Mouse (Mus musculus) intestine, postnatal 0 days (tissue): ENCODE data around the gene Klc1. TPM values are rescaled to one million over a fixed set of nuclear protein-coding genes. Genes with fewer than 3 reads are reported as not detected.

Experiments used
- ATAC-seq: fragments of 200-750 bp; cut with Nextera tagmentation; 2 replicates; pipeline ENCODE4 v1.8.0; 2017; ENCODE audit warnings: mild to moderate bottlenecking, moderate TSS enrichment, moderate library complexity
- H3K27ac ChIP-seq: fragments of 300-500 bp; sonication (generic); 2 replicates; pipeline ENCODE4 v1.5.1; 2014; ENCODE audit warnings: mild to moderate bottlenecking, low read depth, low read length, moderate library complexity
- H3K27me3 ChIP-seq: fragments of 300-500 bp; sonication (generic); replicated peaks from 2 replicates; pipeline ENCODE4 v1.6.1; 2014; ENCODE audit warnings: low read length, mixed read lengths; ENCODE audit not compliant: control insufficient read depth, insufficient read depth
- H3K36me3 ChIP-seq: fragments of 300-500 bp; sonication (generic); 2 replicates; pipeline ENCODE4 v1.6.1; 2014; ENCODE audit warnings: mild to moderate bottlenecking, moderate library complexity; ENCODE audit not compliant: control insufficient read depth, insufficient read depth
- H3K4me1 ChIP-seq: fragments of 300-500 bp; sonication (generic); replicated peaks from 2 replicates; pipeline ENCODE4 v1.6.1; 2014; ENCODE audit warnings: antibody characterized with exemption, low read length, mixed read lengths; ENCODE audit not compliant: control insufficient read depth, insufficient read depth
- H3K4me2 ChIP-seq: fragments of 300-500 bp; sonication (generic); replicated peaks from 2 replicates; pipeline ENCODE4 v1.6.1; 2014; ENCODE audit warnings: low read depth, mild to moderate bottlenecking, moderate library complexity
- H3K4me3 ChIP-seq: fragments of 300-500 bp; sonication (generic); 2 replicates; pipeline ENCODE4 v1.5.1; 2014; ENCODE audit warnings: low read depth, low read length
- H3K9ac ChIP-seq: fragments of 300-500 bp; sonication (generic); 2 replicates; pipeline ENCODE4 v1.6.1; 2014; ENCODE audit warnings: mild to moderate bottlenecking, low read depth, low read length
- H3K9me3 ChIP-seq: fragments of 300-500 bp; sonication (generic); 2 replicates; pipeline ENCODE4 v1.6.1; 2016; ENCODE audit warnings: mixed run types; ENCODE audit not compliant: control insufficient read depth
- CTCF ChIP-seq: sonication (generic); IDR thresholded peaks from 2 replicates; pipeline ENCODE4 v1.5.1; 2016; ENCODE audit warnings: low read depth, mild to moderate bottlenecking, control low read depth, antibody characterized with exemption, moderate library complexity
- WGBS: fragments of 180-500 bp; shearing (Covaris S2); extraction: QIAGEN DNeasy Blood & Tissue Kit; methylation state at CpG from one replicate; pipeline ENCODE4 v1.1.7; 2014; 5-methylcytosine and 5-hydroxymethylcytosine counted together
- polyA plus RNA-seq: library from polyadenylated mRNA; unstranded; fragments of >200 nt; fragmentation: Nextera tagmentation; extraction: Ambion mirVana; gene quantifications from 2 replicates; pipeline ENCODE4 v1.2.1, GENCODE M21; 2015

The Klc1 gene
- polyA plus RNA-seq, 1 experiment from 2014 or later = 42.9 TPM

GRCm38 (mm10) chr12:111757561-111758325, 906 bp upstream of the Klc1 start:
- no peaks in the 10 kb centered on the region for H3K9me3 ChIP-seq
- peak; percentile 28 for ATAC-seq
- H3K4me1 ChIP-seq = peaks cover 4% of the 10 kb centered on the region; the same call in 1 of the 2 replicates
- peak overlapping the region; percentile 85 for H3K9ac ChIP-seq
- WGBS = 36% methylated on average over 10 of the region's 10 CpGs
- H3K27ac ChIP-seq = peak overlapping the region; percentile 84; the same call in 1 of the 2 replicates
- H3K4me2 ChIP-seq = peak overlapping the region; percentile 100
- peak overlapping the region; percentile 79 for H3K4me3 ChIP-seq
- H3K36me3 ChIP-seq = 0 out of 2 replicates have a peak, but pooled peaks cover 4% of the 10 kb centered on the region
- H3K27me3 ChIP-seq = no peaks in the 10 kb centered on the region
- TF ChIP-seq CTCF = no peak

GRCm38 (mm10) chr12:111759176-111760061, 770 bp downstream of the Klc1 start:
- TF ChIP-seq CTCF = no peak
- WGBS = 2% methylated on average over 35 of the region's 35 CpGs

GRCm38 (mm10) chr12:111760306-111760908, 1.8 kb downstream of the Klc1 start:
- Histone ChIP-seq H3K9ac (no peak overlapping the region), H3K27ac (no peak overlapping the region), H3K9me3 (no peaks in the 10 kb centered on the region), H3K4me1 (peaks cover 4% of the 10 kb centered on the region; the same call in 1 of the 2 replicates), H3K4me3 (no peak overlapping the region), H3K36me3 (peaks cover 17% of the 10 kb centered on the region; the same call in 1 of the 2 replicates), H3K27me3 (no peaks in the 10 kb centered on the region), H3K4me2 (peak overlapping the region; percentile 100)
- ATAC-seq = no peak
- 48% methylated on average over 7 of the region's 7 CpGs for WGBS
- no peak for TF ChIP-seq CTCF

More at GRCm38 (mm10) chr12:111759176-111760061, 770 bp downstream of the Klc1 start:
- peak; percentile 27 for ATAC-seq
- H3K9ac ChIP-seq = peak overlapping the region; percentile 85
- H3K27ac ChIP-seq = peak overlapping the region; percentile 84
- peaks cover 17% of the 10 kb centered on the region; the same call in 1 of the 2 replicates for H3K36me3 ChIP-seq
- peaks cover 4% of the 10 kb centered on the region; the same call in 1 of the 2 replicates for H3K4me1 ChIP-seq
- H3K4me2 ChIP-seq = peak overlapping the region; percentile 100
- peak overlapping the region; percentile 79 for H3K4me3 ChIP-seq
- H3K9me3 ChIP-seq = no peaks in the 10 kb centered on the region
- no peaks in the 10 kb centered on the region for H3K27me3 ChIP-seq

- TF ChIP-seq CTCF = no peak
- no peak for ATAC-seq
- Histone ChIP-seq H3K9ac (no peak overlapping the region), H3K27ac (no peak overlapping the region), H3K4me3 (no peak overlapping the region), H3K9me3 (no peaks in the 10 kb centered on the region), H3K4me1 (no peaks in the 10 kb centered on the region; the same call in none of the 2 replicates), H3K4me2 (no peak overlapping the region), H3K36me3 (peaks cover 17% of the 10 kb centered on the region; the same call in 1 of the 2 replicates), H3K27me3 (no peaks in the 10 kb centered on the region)
- 96% methylated on average over 13 of the region's 13 CpGs for WGBS
These were observed 4.1 kb downstream of the Klc1 start for GRCm38 (mm10) chr12:111762620-111763280.

- H3K36me3 ChIP-seq = peaks cover 17% of the 10 kb centered on the region; the same call in 1 of the 2 replicates
- no peaks in the 10 kb centered on the region for H3K9me3 ChIP-seq
- no peak overlapping the region for H3K27ac ChIP-seq
- H3K4me2 ChIP-seq = 0 out of 2 replicates have a peak overlapping the region, but pooled peaks have one; percentile 0
- H3K4me1 ChIP-seq = no peaks in the 10 kb centered on the region; the same call in 1 of the 2 replicates
- TF ChIP-seq CTCF = no peak
- no peak for ATAC-seq
- no peaks in the 10 kb centered on the region for H3K27me3 ChIP-seq
- no peak overlapping the region for H3K4me3 ChIP-seq
- no peak overlapping the region for H3K9ac ChIP-seq
- WGBS = 63% methylated on average over 16 of the region's 16 CpGs
These were observed 7.9 kb downstream of the Klc1 start for GRCm38 (mm10) chr12:111766313-111767236.
